Mouse (Mus musculus) heart, postnatal 14 days (tissue): ENCODE measurements around the gene Myo10. TPM values are rescaled to one million over a fixed set of nuclear protein-coding genes. Genes with fewer than 3 reads are reported as not detected.

Source experiments
- DNase-seq, 2 experiments: peaks; one replicate each; pipeline ENCODE4 v3.0.0; 2021 to 2022
- intact Hi-C: fragments of 180-260 bp; cut with DNase I; formaldehyde crosslinking; loops from one replicate; pipeline ENCODE4 v1.15.1; 2025
- total RNA-seq, 2 experiments: library from RNA; stranded (reverse); gene quantifications; 2 replicates each; pipeline ENCODE4 v1.2.3; 2021

The Myo10 gene
- total RNA-seq, 2 experiments from 2014 or later, result 64.7 to 66.9 TPM

GRCm38 (mm10) chr15:25811834-25812250, 189.5 kb downstream of the Myo10 start:
- intact Hi-C loops, result no loop called here
- peak in 1 of 2 experiments; percentile 13 for DNase-seq

- DNase-seq, result no peak
- intact Hi-C loops, result no loop called here
Observed at GRCm38 (mm10) chr15:25812479-25812878, 190.2 kb downstream of the Myo10 start.

GRCm38 (mm10) chr15:25814535-25814934, 192.2 kb downstream of the Myo10 start:
- no peak for DNase-seq

GRCm38 (mm10) chr15:25817191-25817590, 194.9 kb downstream of the Myo10 start:
- intact Hi-C loops, result no loop called here

More at GRCm38 (mm10) chr15:25814535-25814934, 192.2 kb downstream of the Myo10 start:
- intact Hi-C loops, result no loop called here

GRCm38 (mm10) chr15:25821981-25822380, 199.7 kb downstream of the Myo10 start:
- intact Hi-C loops, result no loop called here
- no peak for DNase-seq

More at GRCm38 (mm10) chr15:25817191-25817590, 194.9 kb downstream of the Myo10 start:
- no peak for DNase-seq

- intact Hi-C loops, result no loop called here
- no peak for DNase-seq
Observed at GRCm38 (mm10) chr15:25822656-25823055, 200.3 kb downstream of the Myo10 start.

- intact Hi-C loops, result no loop called here
Observed at GRCm38 (mm10) chr15:25826531-25826961, 204.2 kb downstream of the Myo10 start.

GRCm38 (mm10) chr15:25828464-25828863, 206.1 kb downstream of the Myo10 start:
- DNase-seq, result no peak
- intact Hi-C loops, result no loop called here

More at GRCm38 (mm10) chr15:25826531-25826961, 204.2 kb downstream of the Myo10 start:
- DNase-seq, result no peak

- intact Hi-C loops, result loop anchor here (10.0 kb wide), 1 partner anchor 64 kb away; no protein-coding TSS in a partner anchor
Observed at GRCm38 (mm10) chr15:25830426-25830825, 208.1 kb downstream of the Myo10 start.

GRCm38 (mm10) chr15:25834282-25834681, 212.0 kb downstream of the Myo10 start:
- no peak for DNase-seq

More at GRCm38 (mm10) chr15:25830426-25830825, 208.1 kb downstream of the Myo10 start:
- no peak for DNase-seq

GRCm38 (mm10) chr15:25834920-25835674, 212.8 kb downstream of the Myo10 start:
- intact Hi-C loops, result loop anchor here (10.0 kb wide), 1 partner anchor 60 kb away; no protein-coding TSS in a partner anchor
- no peak for DNase-seq

More at GRCm38 (mm10) chr15:25834282-25834681, 212.0 kb downstream of the Myo10 start:
- intact Hi-C loops, result loop anchor here (10.0 kb wide), 1 partner anchor 61 kb away; no protein-coding TSS in a partner anchor

GRCm38 (mm10) chr15:25842462-25843085, 220.2 kb downstream of the Myo10 start:
- intact Hi-C loops, result no loop called here

GRCm38 (mm10) chr15:25843086-25843991, 221.0 kb downstream of the Myo10 start, which contains the start of gene Retreg1:
Gene Retreg1, plus strand, starts transcription at chr15:25843180.
- intact Hi-C loops, result no loop called here

More at GRCm38 (mm10) chr15:25842462-25843085, 220.2 kb downstream of the Myo10 start:
- no peak for DNase-seq

GRCm38 (mm10) chr15:25844013-25844570, 221.8 kb downstream of the Myo10 start:
- no peak for DNase-seq
- intact Hi-C loops, result no loop called here

More at GRCm38 (mm10) chr15:25843086-25843991, 221.0 kb downstream of the Myo10 start, which contains the start of gene Retreg1:
- DNase-seq, result peak; percentile 79 to 82

- no peak for DNase-seq
- intact Hi-C loops, result no loop called here
Observed at GRCm38 (mm10) chr15:25844771-25845170, 222.4 kb downstream of the Myo10 start.

GRCm38 (mm10) chr15:25847576-25848168, 225.3 kb downstream of the Myo10 start:
- no peak for DNase-seq
- intact Hi-C loops, result no loop called here

GRCm38 (mm10) chr15:25850552-25850951, 228.2 kb downstream of the Myo10 start:
- intact Hi-C loops, result no loop called here
- DNase-seq, result no peak

GRCm38 (mm10) chr15:25854270-25854904, 232.1 kb downstream of the Myo10 start:
- DNase-seq, result no peak
- intact Hi-C loops, result no loop called here

GRCm38 (mm10) chr15:25858611-25859058, 236.3 kb downstream of the Myo10 start:
- DNase-seq, result no peak
- intact Hi-C loops, result no loop called here
